Mouse (Mus musculus) midbrain, embryonic 14.5 days (tissue): ENCODE data around the gene Arfgef3. TPM values are rescaled to one million over a fixed set of nuclear protein-coding genes. Genes with fewer than 3 reads are reported as not detected.

ENCODE experiments used
- ATAC-seq: fragments of 200-750 bp; cut with Nextera tagmentation; 2 replicates; pipeline ENCODE4 v1.8.0; 2017; ENCODE audit warnings: moderate number of reproducible peaks, moderate library complexity; ENCODE audit not compliant: low FRiP score, low TSS enrichment
- DNase-seq: peaks from one replicate; pipeline ENCODE4 v3.0.0-alpha.2; 2015
- H3K27ac ChIP-seq: fragments of 300-500 bp; sonication (generic); replicated peaks from 2 replicates; pipeline ENCODE4 v1.5.1; 2014; ENCODE audit warnings: mild to moderate bottlenecking, low read depth, low read length, moderate library complexity
- H3K27me3 ChIP-seq: fragments of 300-500 bp; sonication (generic); 2 replicates; pipeline ENCODE4 v1.6.1; 2014; ENCODE audit warnings: low read length, control low read depth, mixed read lengths; ENCODE audit not compliant: control insufficient read depth, insufficient read depth
- H3K36me3 ChIP-seq: fragments of 300-500 bp; sonication (generic); 2 replicates; pipeline ENCODE4 v1.6.1; 2014; ENCODE audit warnings: low read length, control low read depth; ENCODE audit not compliant: control insufficient read depth, insufficient read depth
- H3K4me1 ChIP-seq: fragments of 300-500 bp; sonication (generic); 2 replicates; pipeline ENCODE4 v1.6.1; 2014; ENCODE audit warnings: mild to moderate bottlenecking, antibody characterized with exemption, low read length, control low read depth; ENCODE audit not compliant: control insufficient read depth, insufficient read depth
- H3K4me2 ChIP-seq: fragments of 300-500 bp; sonication (generic); 2 replicates; pipeline ENCODE4 v1.6.1; 2014; ENCODE audit warnings: mild to moderate bottlenecking, low read length, moderate library complexity
- H3K4me3 ChIP-seq: fragments of 300-500 bp; sonication (generic); replicated peaks from 2 replicates; pipeline ENCODE4 v1.5.1; 2014; ENCODE audit warnings: low read depth, low read length
- H3K9ac ChIP-seq: fragments of 300-500 bp; sonication (generic); replicated peaks from 2 replicates; pipeline ENCODE4 v1.6.1; 2014; ENCODE audit warnings: mild to moderate bottlenecking, low read length, moderate library complexity
- H3K9me3 ChIP-seq: fragments of 300-500 bp; sonication (generic); 2 replicates; pipeline ENCODE4 v1.6.1; 2016; ENCODE audit warnings: low read length, control low read depth, mixed read lengths; ENCODE audit not compliant: control insufficient read depth
- WGBS: fragments of 180-500 bp; shearing (Covaris S2); extraction: QIAGEN DNeasy Blood & Tissue Kit; methylation state at CpG from one replicate; pipeline ENCODE4 v1.1.7; 2014; 5-methylcytosine and 5-hydroxymethylcytosine counted together
- polyA plus RNA-seq: library from polyadenylated mRNA; unstranded; fragments of >200 nt; fragmentation: Nextera tagmentation; extraction: Ambion mirVana; gene quantifications from 2 replicates; pipeline ENCODE4 v1.2.1, GENCODE M21; 2014

Gene Arfgef3
- polyA plus RNA-seq, 1 experiment from 2014 or later: 7.8 TPM

DNA sequence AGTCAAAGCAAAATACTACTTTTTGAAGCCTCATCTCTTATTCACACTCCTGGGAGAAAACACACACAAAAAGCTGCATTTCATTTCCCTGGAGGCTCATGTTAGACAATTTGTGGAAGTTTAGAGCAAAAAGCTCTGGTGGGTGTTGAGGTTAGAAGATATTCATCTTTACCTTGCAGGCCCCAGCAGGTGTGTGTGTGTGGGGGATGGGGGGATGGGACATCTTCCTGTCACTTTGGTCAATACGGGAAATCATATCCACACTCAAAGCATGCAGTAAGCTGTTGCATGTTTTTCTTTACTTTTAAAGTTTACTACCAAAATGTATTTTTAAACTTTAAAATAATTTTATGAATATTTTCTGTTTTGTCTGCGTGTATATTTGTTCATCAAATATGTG lies 79.7 kb downstream of the Arfgef3 start:
- no peaks in the 10 kb centered on the region for H3K9me3 ChIP-seq
- H3K4me2 ChIP-seq: no peak overlapping the region
- H3K27me3 ChIP-seq: no peaks in the 10 kb centered on the region
- no peak overlapping the region for H3K4me3 ChIP-seq
- no peak for DNase-seq
- no peak overlapping the region for H3K27ac ChIP-seq
- peaks cover 12% of the 10 kb centered on the region for H3K36me3 ChIP-seq
- H3K4me1 ChIP-seq: no peaks in the 10 kb centered on the region
- WGBS: 87% methylated on average over 2 of the region's 2 CpGs
- H3K9ac ChIP-seq: no peak overlapping the region
- no peak for ATAC-seq

DNA sequence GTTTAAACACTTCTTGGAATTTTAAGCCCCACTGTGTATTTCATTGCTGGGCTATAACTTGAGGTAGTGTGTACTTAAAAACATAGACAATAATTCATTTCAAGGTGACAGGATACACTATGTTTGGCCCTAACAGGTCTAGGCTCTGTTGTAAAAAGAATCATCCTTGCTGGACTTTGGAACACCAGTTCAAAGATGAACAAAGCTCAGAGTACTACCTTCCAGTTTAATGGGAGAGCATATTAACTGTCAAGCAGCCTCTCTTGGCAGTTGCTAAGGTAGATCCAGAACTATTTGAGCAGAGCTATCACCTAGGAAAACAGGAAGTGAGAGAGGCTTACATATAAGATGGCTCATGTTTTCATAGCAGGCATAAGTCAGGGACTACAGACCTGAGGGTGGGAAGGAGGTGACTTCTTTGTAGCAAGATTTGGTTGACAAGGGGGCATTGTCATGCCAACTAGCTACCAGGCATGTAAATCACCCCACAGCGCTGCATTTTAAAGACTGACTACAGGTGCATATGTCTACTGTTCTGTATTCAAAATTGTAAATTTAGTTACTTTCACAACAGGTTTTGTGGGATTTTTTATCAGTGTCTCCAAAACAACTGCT lies 82.0 kb downstream of the Arfgef3 start:
- Histone ChIP-seq H3K27ac (no peak overlapping the region), H3K4me2 (no peak overlapping the region), H3K9me3 (no peaks in the 10 kb centered on the region), H3K9ac (no peak overlapping the region), H3K27me3 (no peaks in the 10 kb centered on the region), H3K4me1 (no peaks in the 10 kb centered on the region), H3K36me3 (peaks cover 16% of the 10 kb centered on the region), H3K4me3 (no peak overlapping the region)
- DNase-seq (no peak), ATAC-seq (no peak)
- 86% methylated on average over 1 of the region's 1 CpGs for WGBS

DNA sequence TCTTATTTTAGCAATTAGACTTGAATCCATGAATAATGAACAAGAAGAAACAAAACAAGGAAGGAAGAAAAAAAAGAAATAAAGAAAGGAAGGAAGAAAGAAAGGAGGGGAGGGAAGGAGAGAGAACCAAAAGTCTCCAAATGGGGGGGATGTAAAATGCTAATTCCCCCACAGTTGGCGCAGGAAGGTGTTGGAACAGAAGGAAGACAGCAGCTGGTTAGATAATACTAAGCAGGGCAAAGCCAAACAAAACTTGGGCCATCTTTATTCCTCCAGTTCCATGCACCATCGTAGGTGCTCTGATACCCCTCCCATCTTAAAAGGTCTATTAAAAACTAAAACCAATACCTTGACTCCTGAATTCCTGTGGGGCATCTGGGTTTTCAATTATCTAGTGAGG lies 82.8 kb downstream of the Arfgef3 start:
- H3K27me3 ChIP-seq: no peaks in the 10 kb centered on the region
- no peak for ATAC-seq
- WGBS: 87% methylated on average over 2 of the region's 2 CpGs
- H3K27ac ChIP-seq: no peak overlapping the region
- H3K36me3 ChIP-seq: peaks cover 16% of the 10 kb centered on the region
- no peaks in the 10 kb centered on the region for H3K9me3 ChIP-seq
- no peak for DNase-seq
- no peak overlapping the region for H3K4me3 ChIP-seq
- H3K4me2 ChIP-seq: no peak overlapping the region
- H3K4me1 ChIP-seq: no peaks in the 10 kb centered on the region
- no peak overlapping the region for H3K9ac ChIP-seq

DNA sequence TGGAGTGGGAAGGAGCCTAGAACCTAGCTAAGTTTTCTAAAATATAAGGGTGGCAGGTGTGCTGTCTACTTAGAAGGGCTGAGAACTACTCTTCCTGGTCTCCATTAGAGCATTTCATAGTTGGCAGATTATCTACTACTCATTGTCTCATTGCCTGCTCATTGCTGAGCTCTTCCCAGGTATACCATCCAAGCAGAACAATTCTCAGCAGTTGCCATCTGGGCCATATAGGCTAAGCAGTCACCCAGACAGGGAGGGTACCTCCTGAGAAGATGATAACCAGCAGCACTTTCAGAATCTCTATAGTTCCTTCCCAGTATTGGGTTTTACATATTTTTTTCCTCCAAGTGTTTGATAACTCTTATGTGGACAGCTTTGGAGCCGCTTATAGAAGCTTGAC lies 86.2 kb downstream of the Arfgef3 start:
- Histone ChIP-seq H3K27ac (no peak overlapping the region), H3K9ac (no peak overlapping the region), H3K27me3 (no peaks in the 10 kb centered on the region), H3K4me1 (no peaks in the 10 kb centered on the region), H3K9me3 (no peaks in the 10 kb centered on the region), H3K4me3 (no peak overlapping the region), H3K36me3 (peaks cover 16% of the 10 kb centered on the region), H3K4me2 (no peak overlapping the region)
- ATAC-seq (no peak), DNase-seq (no peak)
- WGBS: 88% methylated on average over 1 of the region's 1 CpGs

DNA sequence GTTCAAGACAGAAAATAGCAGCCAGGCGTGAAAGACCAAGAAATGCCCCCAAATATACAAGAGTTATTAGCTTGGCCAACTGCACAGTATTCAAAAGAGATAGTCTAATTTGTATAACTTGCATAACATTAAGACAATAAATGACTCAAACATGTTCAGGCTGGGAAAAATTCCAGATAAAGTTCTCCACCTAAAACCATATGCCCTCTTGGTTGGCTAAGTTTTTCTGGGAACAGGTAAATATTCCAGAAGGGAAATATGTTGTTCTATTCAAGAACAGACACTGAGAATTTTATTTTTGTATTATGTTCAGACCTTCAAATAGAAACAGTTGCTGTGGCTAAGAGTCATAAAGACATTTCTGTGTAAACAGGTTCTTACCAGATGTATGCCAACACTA lies 96.7 kb downstream of the Arfgef3 start:
- no peak overlapping the region for H3K4me2 ChIP-seq
- no peak for ATAC-seq
- H3K9ac ChIP-seq: no peak overlapping the region
- H3K4me3 ChIP-seq: no peak overlapping the region
- WGBS: 86% methylated on average over 1 of the region's 1 CpGs
- no peaks in the 10 kb centered on the region for H3K4me1 ChIP-seq
- H3K27ac ChIP-seq: no peak overlapping the region
- no peaks in the 10 kb centered on the region for H3K9me3 ChIP-seq
- no peak for DNase-seq
- H3K36me3 ChIP-seq: peaks cover 24% of the 10 kb centered on the region
- H3K27me3 ChIP-seq: no peaks in the 10 kb centered on the region

DNA sequence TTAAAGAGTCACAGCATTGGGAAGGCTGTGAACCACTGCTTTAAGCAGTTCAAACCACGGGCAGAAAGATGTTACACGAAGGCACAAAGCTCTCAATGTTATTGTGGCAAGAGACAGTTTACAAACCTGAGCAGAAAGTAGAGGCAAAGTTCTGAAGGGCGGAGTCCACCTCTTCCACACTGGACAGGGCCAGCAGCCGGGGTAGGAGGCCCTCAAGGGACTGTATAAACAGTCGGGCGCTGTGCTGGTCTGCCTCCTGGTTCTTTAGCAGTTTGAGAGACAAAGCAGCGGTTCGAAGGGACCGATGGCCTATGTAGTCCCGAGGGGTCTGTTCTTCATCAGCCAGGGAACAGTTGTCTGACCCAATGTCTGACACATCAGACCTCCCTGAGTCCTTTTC lies 97.7 kb downstream of the Arfgef3 start:
- no peak overlapping the region for H3K9ac ChIP-seq
- ATAC-seq (no peak), DNase-seq (no peak)
- no peaks in the 10 kb centered on the region for H3K4me1 ChIP-seq
- 89% methylated on average over 10 of the region's 10 CpGs for WGBS
- no peaks in the 10 kb centered on the region for H3K9me3 ChIP-seq
- H3K4me2 ChIP-seq: no peak overlapping the region
- no peaks in the 10 kb centered on the region for H3K27me3 ChIP-seq
- peaks cover 17% of the 10 kb centered on the region for H3K36me3 ChIP-seq
- no peak overlapping the region for H3K4me3 ChIP-seq
- no peak overlapping the region for H3K27ac ChIP-seq

DNA sequence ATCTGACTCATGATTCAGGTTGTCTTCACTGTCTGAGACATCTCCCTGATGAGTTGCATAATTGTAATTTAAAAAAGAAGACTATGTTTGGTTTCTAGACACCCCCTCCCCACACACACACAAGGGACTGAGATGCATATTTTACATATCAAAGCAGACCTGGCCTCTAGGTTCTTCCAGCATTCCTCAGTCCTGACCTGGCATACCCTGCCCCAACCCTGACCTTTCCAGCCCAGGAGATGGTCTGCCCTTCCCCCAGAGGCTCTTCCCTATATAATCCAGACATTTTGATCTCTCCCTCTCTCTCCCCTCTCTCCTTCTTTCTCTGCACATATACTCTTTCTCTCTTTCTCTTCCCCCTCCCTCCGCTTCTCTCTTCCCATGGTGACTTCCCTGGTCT lies 99.4 kb downstream of the Arfgef3 start:
- Histone ChIP-seq H3K4me3 (no peak overlapping the region), H3K27me3 (no peaks in the 10 kb centered on the region), H3K36me3 (peaks cover 15% of the 10 kb centered on the region), H3K9ac (no peak overlapping the region), H3K4me2 (no peak overlapping the region), H3K4me1 (no peaks in the 10 kb centered on the region), H3K9me3 (no peaks in the 10 kb centered on the region), H3K27ac (no peak overlapping the region)
- no peak for DNase-seq
- 89% methylated on average over 1 of the region's 1 CpGs for WGBS
- no peak for ATAC-seq

DNA sequence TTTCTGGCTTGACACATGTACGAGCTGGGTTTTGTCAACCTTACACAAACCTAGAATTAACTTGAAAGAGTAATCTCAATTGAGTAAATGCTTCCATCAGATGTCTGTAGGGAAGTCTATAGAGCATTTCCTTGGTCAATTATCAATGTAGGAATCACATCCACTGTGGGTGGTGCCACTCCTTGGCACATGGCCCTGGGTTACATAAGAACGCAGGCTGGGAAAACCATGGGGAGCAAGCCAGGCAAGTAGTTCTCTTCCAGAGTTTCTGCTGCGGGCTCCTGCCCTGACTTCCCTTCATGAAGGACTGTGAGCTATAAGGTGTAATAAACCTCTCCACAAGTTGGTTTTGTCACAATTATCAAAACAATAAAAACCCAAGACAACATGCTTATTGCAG lies 100.2 kb downstream of the Arfgef3 start:
- Histone ChIP-seq H3K4me1 (no peaks in the 10 kb centered on the region), H3K27ac (no peak overlapping the region), H3K9me3 (no peaks in the 10 kb centered on the region), H3K4me3 (no peak overlapping the region), H3K27me3 (no peaks in the 10 kb centered on the region), H3K9ac (no peak overlapping the region), H3K36me3 (peaks cover 15% of the 10 kb centered on the region), H3K4me2 (no peak overlapping the region)
- 89% methylated on average over 3 of the region's 3 CpGs for WGBS
- DNase-seq: no peak
- no peak for ATAC-seq

DNA sequence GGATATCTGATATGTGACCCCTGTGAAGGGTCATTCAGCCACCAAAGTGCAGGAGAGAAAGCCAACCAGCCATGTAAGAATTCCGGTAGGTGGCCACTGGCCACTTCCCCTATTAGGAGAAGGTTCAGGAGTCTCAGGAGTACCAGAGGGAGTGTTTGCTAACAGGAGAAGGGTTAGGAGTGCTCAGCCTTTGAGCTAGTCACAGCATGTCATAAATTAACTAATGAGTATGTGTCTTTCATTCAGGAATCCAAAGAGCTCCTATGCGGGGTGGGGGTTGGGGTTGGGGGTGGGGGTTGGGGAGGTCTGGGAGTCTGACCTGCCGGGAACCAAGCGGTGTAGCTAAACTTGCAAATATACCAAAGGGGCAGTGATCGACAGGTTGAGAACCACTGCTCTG lies 100.9 kb downstream of the Arfgef3 start:
- DNase-seq: no peak
- H3K9ac ChIP-seq: no peak overlapping the region
- H3K4me1 ChIP-seq: no peaks in the 10 kb centered on the region
- H3K36me3 ChIP-seq: peaks cover 15% of the 10 kb centered on the region
- H3K4me2 ChIP-seq: no peak overlapping the region
- H3K9me3 ChIP-seq: no peaks in the 10 kb centered on the region
- WGBS: 78% methylated on average over 5 of the region's 5 CpGs
- H3K27ac ChIP-seq: no peak overlapping the region
- ATAC-seq: no peak
- no peaks in the 10 kb centered on the region for H3K27me3 ChIP-seq
- no peak overlapping the region for H3K4me3 ChIP-seq
